Mouse (Mus musculus) heart, postnatal 25 days (tissue): ENCODE measurements around the gene Sowaha. TPM values are rescaled to one million over a fixed set of nuclear protein-coding genes. Genes with fewer than 3 reads are reported as not detected.

Experiments
- DNase-seq: peaks from one replicate; pipeline ENCODE4 v3.0.0; 2022; ENCODE audit warnings: low spot score
- intact Hi-C: fragments of 180-260 bp; cut with DNase I; formaldehyde crosslinking; loops from one replicate; pipeline ENCODE4 v1.15.1; 2025
- total RNA-seq, 2 experiments: library from RNA; stranded (reverse); gene quantifications; 2 replicates each; pipeline ENCODE4 v1.2.3; 2021

Sowaha gene
- under 1 TPM; 0.08 to 0.17 TPM for total RNA-seq

- intact Hi-C loops, result no loop called here
- no peak for DNase-seq
Measured at GRCm38 (mm10) chr11:53479783-53480301, at the start of gene Sowaha, which contains the start of gene Gm9945. TSS of gene Sowaha (minus strand) at chr11:53480274. TSS of gene Gm9945 (plus strand) at chr11:53480166.

DNA sequence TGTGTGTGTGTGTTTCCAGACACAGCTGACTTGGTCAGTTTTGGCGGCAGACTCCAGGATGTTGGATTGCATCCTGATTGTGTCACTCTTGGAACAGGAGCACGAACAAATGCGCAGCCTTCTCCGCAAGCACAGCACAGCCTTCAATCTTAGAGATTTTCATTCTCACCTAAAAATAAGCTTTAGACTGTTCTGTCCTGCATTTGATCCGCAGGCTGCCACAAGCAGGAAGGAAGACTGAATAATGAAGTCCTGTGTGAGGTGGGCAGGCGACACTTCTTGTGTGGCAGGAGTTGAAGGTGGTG lies 49.1 kb upstream of the Sowaha start:
- intact Hi-C loops, result loop anchor here (5.0 kb wide), 1 partner anchor 53 kb away; no protein-coding TSS in a partner anchor
- peak; percentile 62 for DNase-seq

DNA sequence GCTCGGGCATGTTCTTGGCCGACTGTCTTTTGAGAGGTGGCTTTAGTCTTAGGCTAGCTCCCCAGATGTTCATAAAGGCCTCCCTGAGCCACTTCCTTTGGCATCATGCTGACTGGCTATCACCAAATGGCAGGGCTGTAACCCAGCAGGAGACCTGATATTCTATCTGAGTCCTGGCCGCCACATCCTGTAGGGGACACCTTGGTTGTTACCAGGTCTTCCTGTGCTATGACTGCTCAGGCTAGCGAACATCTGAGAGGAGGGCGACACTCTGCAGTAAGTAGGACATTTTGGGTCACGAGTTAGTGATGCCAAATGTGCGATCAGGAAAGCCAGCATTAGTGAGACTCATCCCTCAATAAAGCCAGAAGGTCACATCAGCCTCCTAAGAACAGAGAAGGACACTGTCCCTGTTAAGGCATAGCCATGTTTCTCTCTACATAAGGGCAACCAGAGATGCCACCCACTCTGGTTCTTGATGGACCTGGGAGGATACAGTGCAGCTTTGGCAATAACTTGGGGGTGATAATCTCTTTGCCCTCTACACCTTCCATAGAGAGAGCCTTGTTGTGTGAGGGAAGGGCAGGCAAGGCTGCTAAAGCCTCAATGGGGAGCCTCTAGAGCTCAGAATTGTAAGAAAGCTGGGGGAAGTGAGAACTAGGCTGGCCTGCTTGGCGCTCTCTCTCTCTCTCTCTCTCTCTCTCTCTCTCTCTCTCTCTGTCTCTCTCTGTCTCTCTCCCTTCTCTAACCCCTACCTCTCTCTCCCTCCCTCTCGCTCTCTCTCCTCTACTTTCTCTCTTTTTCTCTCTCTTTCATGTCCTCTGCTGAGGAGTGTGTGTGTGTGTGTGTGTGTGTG lies 48.6 kb upstream of the Sowaha start:
- intact Hi-C loops, result loop anchor here (5.0 kb wide), 1 partner anchor 54 kb away; no protein-coding TSS in a partner anchor

GRCm38 (mm10) chr11:53525461-53525860 lies 45.4 kb upstream of the Sowaha start:
- intact Hi-C loops, result loop anchor here (5.0 kb wide), 1 partner anchor 57 kb away; no protein-coding TSS in a partner anchor
- peak; percentile 29 for DNase-seq

More for the DNA sequence above, 48.6 kb upstream of the Sowaha start:
- DNase-seq, result no peak

GRCm38 (mm10) chr11:53524905-53525304 lies 44.8 kb upstream of the Sowaha start:
- no peak for DNase-seq

DNA sequence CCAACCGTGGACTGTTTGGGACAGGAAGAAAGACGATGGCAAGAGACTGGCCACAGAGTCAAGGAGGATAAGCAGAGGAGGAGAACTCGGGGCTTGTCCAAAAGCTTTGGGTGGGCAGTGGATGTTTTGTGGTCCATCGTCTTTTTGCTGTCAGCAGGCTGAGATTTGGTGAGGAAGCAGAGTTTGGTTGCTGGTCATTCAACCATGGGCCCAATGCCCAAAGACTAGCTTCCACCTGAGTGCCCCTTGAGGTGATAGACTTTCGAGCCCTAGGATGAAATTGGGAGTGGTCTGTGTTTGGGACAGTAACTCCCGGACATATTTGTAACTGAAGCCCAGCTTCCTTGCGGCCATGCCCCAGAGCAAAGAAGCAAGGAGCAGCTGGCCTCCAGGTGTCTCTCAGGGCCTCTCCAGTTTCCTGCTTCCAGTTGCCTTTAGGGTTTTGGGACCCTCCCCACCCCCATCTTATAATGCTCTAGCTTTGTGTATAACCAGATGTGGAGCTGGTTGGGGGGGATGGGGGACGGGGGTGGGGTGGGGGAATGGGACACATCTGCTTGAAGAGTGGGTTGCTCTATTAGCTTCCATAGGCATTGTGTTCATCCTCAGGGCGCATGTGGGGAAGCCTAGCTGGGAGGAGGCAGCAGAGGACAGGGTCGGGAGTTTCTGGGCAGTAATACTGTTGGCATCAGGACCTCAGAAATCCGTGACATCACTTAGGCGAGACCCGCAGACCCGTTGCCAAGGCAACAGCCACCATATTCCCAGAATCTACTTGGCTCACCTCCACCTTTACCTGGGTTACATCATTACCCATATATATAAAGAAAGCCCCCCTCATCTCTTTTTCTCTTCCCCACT lies 43.7 kb upstream of the Sowaha start:
- no peak for DNase-seq
- intact Hi-C loops, result no loop called here

More at GRCm38 (mm10) chr11:53524905-53525304, 44.8 kb upstream of the Sowaha start:
- intact Hi-C loops, result loop anchor here (5.0 kb wide), 1 partner anchor 57 kb away; no protein-coding TSS in a partner anchor

DNA sequence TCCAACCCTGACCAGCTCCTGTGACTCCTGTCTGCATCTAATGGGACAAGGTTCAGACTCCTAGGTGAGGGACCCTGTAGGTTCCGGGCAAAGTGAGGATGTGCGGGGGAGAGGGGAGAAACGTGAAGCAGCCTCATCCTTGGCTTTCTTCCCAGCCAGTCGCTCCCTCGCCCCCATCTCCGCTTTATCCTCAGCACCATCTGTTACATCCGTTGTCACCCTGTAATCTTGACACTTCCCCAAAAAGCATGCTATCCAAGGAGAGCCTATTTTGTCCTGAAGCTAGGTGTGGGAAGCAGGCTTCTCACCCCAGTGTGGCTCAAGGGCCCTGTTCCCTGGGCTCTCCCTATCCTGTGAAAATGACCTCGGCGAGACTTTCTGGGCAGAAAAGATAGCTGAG lies 42.9 kb upstream of the Sowaha start:
- intact Hi-C loops, result no loop called here
- DNase-seq, result no peak

GRCm38 (mm10) chr11:53522362-53522761 lies 42.3 kb upstream of the Sowaha start:
- intact Hi-C loops, result no loop called here
- DNase-seq, result no peak

DNA sequence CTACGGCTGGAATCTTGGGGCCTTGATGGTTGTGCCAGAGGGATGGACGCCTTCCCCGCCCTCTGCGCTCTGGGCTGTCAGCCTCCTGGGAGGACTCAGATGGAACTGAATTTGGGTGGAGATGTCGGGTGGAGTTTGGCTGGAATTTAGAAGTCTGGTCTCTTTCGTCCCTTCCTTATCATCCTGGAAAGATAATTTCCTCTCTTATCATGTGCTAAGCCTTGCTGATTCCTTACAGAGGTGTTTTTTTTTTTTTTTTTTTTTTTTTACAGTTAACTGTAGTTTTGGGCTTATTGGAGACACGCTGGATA lies 41.7 kb upstream of the Sowaha start:
- DNase-seq, result peak; percentile 60
- intact Hi-C loops, result no loop called here

DNA sequence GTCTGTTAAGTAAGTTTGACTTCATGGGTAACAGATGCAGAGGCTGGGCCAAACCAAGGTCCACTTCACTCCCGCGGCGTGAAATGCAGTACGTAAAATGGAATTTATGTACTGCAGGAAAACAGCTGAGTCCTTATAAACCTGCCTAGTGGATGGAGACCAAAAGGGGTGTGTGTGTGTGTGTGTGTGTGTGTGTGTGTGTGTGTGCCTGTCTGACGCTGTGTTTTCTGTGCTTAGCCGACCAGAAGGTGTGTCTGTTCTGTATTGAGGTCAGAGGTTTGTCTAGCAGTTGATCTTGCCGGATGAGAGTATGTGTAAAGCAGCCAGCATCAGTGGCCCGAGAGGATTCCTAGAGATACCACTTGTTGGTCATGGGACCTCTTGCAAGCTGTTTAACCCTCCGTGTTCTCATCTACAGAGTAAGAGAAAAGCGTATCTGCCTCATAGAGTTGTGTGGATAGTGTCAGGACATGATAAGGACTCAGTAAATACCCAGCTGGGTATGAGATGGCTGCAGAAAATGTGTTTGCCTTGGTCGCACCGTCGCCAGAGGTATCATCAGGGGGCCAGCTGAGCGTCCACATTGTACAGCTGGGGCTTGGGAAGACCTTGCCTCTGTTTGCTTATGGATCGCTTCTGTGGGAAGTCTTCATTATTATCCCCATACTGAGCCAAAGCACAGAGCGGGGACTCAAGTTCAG lies 41.2 kb upstream of the Sowaha start:
- intact Hi-C loops, result no loop called here
- no peak for DNase-seq

- DNase-seq, result peak; percentile 73
- intact Hi-C loops, result no loop called here
Measured at GRCm38 (mm10) chr11:53520122-53520978, 40.3 kb upstream of the Sowaha start.

- intact Hi-C loops, result no loop called here
- peak; percentile 52 for DNase-seq
Measured at GRCm38 (mm10) chr11:53519207-53520121, 39.4 kb upstream of the Sowaha start, which contains the start of gene Sept8. TSS of gene Sept8 (plus strand) at chr11:53519257.

DNA sequence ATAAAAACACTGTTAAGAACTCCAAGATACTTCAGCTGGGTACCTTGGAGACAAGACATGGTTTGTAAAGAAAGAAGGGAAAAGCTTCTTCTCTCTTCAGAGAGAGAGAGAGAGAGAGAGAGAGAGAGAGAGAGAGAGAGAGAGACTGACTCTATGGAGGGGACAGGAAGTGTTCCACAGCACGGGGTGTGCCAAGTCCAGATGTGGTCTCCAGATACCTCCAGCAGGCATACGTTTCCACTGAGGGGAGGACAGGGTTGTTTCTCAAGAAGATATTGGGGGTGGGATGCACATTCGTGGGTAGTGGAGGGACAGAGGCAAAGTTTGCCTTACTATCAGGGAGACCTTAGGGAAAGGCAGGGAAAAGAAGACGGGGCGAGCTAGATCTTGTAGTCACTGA lies 38.7 kb upstream of the Sowaha start:
- no peak for DNase-seq
- intact Hi-C loops, result no loop called here

- intact Hi-C loops, result no loop called here
- DNase-seq, result no peak
Measured at GRCm38 (mm10) chr11:53516775-53517627, 36.9 kb upstream of the Sowaha start.

DNA sequence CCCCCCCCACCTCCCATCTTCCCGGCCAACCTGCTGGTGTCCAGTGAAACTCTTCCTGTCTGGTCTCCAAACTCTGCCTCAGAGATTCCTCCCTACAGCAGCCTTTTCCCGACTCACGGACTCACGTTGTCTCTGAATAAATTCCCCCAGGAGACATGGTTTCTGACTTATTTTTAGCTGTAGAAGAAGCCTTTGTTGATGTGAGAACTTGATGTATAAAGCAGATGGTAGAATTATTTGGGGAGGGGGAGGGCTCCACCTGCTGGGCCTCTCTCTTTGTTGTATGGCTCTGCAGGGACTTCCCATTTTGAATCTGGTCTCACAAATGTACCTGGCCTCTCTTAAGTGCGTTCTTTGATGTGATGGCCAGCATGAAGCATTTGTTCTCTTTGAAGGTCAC lies 30.3 kb upstream of the Sowaha start:
- intact Hi-C loops, result loop anchor here (5.0 kb wide), 1 partner anchor 38 kb away; the partner anchor contains the start of gene Gm9837
- no peak for DNase-seq

DNA sequence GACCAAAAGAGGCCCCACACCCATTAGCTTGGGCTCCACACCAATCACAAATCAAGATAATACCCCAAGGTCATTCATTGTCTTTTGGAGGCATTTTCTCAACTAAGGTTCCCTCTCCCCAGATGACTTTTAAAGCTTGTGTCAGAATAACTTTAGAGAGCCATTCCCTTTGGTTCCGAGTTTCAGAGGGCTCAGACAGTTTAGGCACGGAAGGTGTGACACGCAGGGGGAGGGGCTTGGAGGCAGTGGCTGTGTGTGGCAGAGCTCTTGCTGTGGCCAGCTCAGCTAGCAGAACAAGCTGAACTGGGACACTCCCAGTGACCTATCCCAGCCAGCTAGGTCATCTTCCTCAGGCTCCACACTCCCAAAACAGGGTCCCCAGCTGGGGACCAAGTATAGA lies 28.5 kb upstream of the Sowaha start:
- intact Hi-C loops, result no loop called here
- peak; percentile 27 for DNase-seq

DNA sequence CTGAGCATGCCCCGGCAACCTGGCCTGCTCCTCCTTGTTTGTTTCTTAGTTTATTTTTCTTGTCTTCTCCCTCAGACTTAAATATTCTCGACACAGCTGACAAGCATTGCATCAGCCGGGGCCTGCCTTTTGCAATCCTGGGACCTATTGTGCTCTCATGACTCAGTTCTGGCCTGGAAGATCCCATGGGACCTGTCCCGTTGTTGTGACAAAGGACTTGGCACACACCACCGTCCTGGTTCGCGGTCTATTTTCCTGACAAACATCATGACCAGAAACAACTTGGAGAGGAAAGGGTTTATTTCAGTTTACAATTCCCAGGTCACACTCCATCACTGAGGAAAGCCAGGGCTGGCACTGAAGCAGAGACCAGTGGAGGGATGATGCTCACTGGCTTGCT lies 28.1 kb upstream of the Sowaha start:
- peak; percentile 82 for DNase-seq
- intact Hi-C loops, result no loop called here
